Mouse (Mus musculus): ENCODE measurements at regions not wholly inside any gene's neighbourhood (a gene's known extent, or its start where the extent isn't known, plus 50 kb on each side); places are given as distances from the start of the nearest gene placed in this dataset.

- no peak for TF ChIP-seq MAFK (IDR thresholded peaks at IDR 0.05; ENCODE audit: insufficient read depth, low read depth, low read length)
- TF ChIP-seq CHD2 (IDR thresholded peaks at IDR 0.05; ENCODE audit: low read depth, low read length) = no peak
These were observed 120.6 kb upstream of the Fmr1 start for GRCm38 (mm10) chrX:68557717-68558116.
